In the genomic region with DNA sequence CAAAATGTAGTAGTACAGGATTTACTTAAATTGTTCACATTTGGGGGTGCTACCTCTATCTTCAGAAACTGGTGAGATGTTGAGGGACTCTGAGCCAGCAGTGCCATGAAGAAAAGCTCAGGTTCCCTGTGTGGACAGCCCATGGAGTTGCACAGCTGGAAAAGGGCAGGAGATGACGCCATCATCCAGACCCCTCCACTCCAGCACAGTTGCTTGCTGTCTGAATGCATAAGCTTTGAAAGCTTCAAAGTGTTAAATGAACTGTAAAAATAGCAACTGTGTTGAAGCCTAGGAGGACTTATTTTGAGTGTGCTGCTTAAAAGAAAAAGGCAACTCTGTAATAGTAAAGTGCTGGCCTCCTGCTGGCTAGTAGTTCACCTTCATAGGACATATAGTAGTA, we compare ENCODE assay signal across 18 mouse cellular contexts.
A peak's percentile ranks its signal among the peaks of the same experiment; 100 is the strongest.
DNase-seq lines count a peak whose midpoint lies in the region; ATAC-seq lines count a peak whose summit lies in the region.
"Had no signal": no experiment of that assay in that cellular context is flagged by ENCODE, and none has a peak within 500 bp of the region (broad histone marks: within the 10 kb centered on the region; RNA-seq: fewer than 3 reads in every experiment).

No protein-coding gene starts in this region.

- no peaks in the 10 kb centered on the region for H3K9me3 ChIP-seq in heart, embryonic 14.5 days (ENCODE audit: control insufficient read depth, low read length)
- H3K9me3 ChIP-seq in forebrain, embryonic 15.5 days: no peaks in the 10 kb centered on the region
- H3K9me3 ChIP-seq: heart, embryonic 15.5 days had no signal

- peak overlapping the region; percentile 22 to 47; a peak in 1 of 4 replicates for H3K27ac ChIP-seq in heart, embryonic 14.5 days (replicated peaks in 1 of 2; ENCODE audit: control insufficient read depth in 1 of 2, insufficient read depth in 1 of 2, low read depth in 2 of 2, low read length in 2 of 2)
- H3K27ac ChIP-seq in forebrain, embryonic 15.5 days (replicated peaks): no peak overlapping the region
- H3K27ac ChIP-seq: embryonic facial prominence, embryonic 12.5 days; heart, embryonic 15.5 days; left cerebral cortex, adult 2 months had no signal

- no peaks in the 10 kb centered on the region for H3K36me3 ChIP-seq in heart, embryonic 14.5 days (ENCODE audit: control insufficient read depth, insufficient read depth, low read length)
- no peaks in the 10 kb centered on the region for H3K36me3 ChIP-seq in forebrain, embryonic 15.5 days
- H3K36me3 ChIP-seq: embryonic facial prominence, embryonic 12.5 days; heart, embryonic 15.5 days had no signal

- H3K27me3 ChIP-seq in heart, embryonic 14.5 days (ENCODE audit: control insufficient read depth, insufficient read depth, low read length): no peaks in the 10 kb centered on the region
- H3K27me3 ChIP-seq in forebrain, embryonic 15.5 days: no peaks in the 10 kb centered on the region
- H3K27me3 ChIP-seq: CH12.LX; embryonic facial prominence, embryonic 12.5 days; heart, embryonic 15.5 days had no signal

- peak; percentile 10 for DNase-seq in cerebellum, adult 11-12 months
- DNase-seq in heart, postnatal 4 days: no peak
- peak; percentile 31 for DNase-seq in brain, adult 2 months (ENCODE audit: low read depth, low spot score)
- no peak for DNase-seq in thymus, postnatal 10 days (ENCODE audit: low spot score in 2 of 2)
- no peak for DNase-seq in layer of hippocampus, postnatal 14 days (ENCODE audit: low spot score in 2 of 2)
- DNase-seq: adrenal gland, postnatal 36 days; cerebellum, adult 11 months; gastrocnemius, postnatal 14 days; kidney, adult 9 months; thymus, postnatal 14 days had no signal

- ATAC-seq in cerebellum, adult (ENCODE audit: insufficient number of reproducible peaks, low FRiP score, low TSS enrichment): no peak
- no peak; the same call in 1 of the 2 replicates for ATAC-seq in heart, embryonic 14.5 days (ENCODE audit: insufficient number of reproducible peaks, insufficient read depth, low FRiP score, low read depth)
- ATAC-seq in forebrain, embryonic 15.5 days (replicated peaks): 0 out of 2 replicates have a peak, but pooled peaks have one; percentile 61
- ATAC-seq: activated CD4-positive, CD25-positive, alpha-beta regulatory T cell, adult 4 months had no signal

- 29% methylated on average over 1 of the region's 1 CpGs for WGBS in heart, embryonic 14.5 days
- WGBS in forebrain, embryonic 15.5 days: 6% methylated on average over 1 of the region's 1 CpGs

- H3K4me2 ChIP-seq in heart, embryonic 14.5 days (ENCODE audit: low read length): no peak overlapping the region
- no peak overlapping the region for H3K4me2 ChIP-seq in forebrain, embryonic 15.5 days (replicated peaks)
- H3K4me2 ChIP-seq: embryonic facial prominence, embryonic 12.5 days; heart, embryonic 15.5 days had no signal

- no peak overlapping the region for H3K9ac ChIP-seq in heart, embryonic 14.5 days (ENCODE audit: low read length)
- no peak overlapping the region for H3K9ac ChIP-seq in forebrain, embryonic 15.5 days (replicated peaks)
- H3K9ac ChIP-seq: embryonic facial prominence, embryonic 12.5 days; heart, embryonic 15.5 days had no signal

- H3K4me1 ChIP-seq in heart, embryonic 14.5 days (ENCODE audit: control insufficient read depth in 2 of 2, insufficient read depth in 2 of 2, low read length in 2 of 2): peaks cover 0 to 12% of the 10 kb centered on the region in 2 experiments; a peak in 2 of 4 replicates
- H3K4me1 ChIP-seq in forebrain, embryonic 15.5 days: peaks cover 6% of the 10 kb centered on the region
- H3K4me1 ChIP-seq: embryonic facial prominence, embryonic 12.5 days had no signal

- no peak overlapping the region for H3K4me3 ChIP-seq in heart, embryonic 14.5 days (ENCODE audit: control insufficient read depth in 1 of 2, insufficient read depth in 1 of 2, low read depth in 1 of 2, low read length in 2 of 2)
- no peak overlapping the region for H3K4me3 ChIP-seq in forebrain, embryonic 15.5 days
- H3K4me3 ChIP-seq: embryonic facial prominence, embryonic 12.5 days; heart, embryonic 15.5 days; left cerebral cortex, adult 2 months had no signal

Comparison
In these comparisons a context has a peak if more than half of its experiments do, and no peak if none do; other contexts are left out.
1. DNase-seq: peak in cerebellum, adult 11-12 months (single experiment) and brain, adult 2 months (single experiment); none in heart, postnatal 4 days (single experiment), thymus, postnatal 10 days (0 of 2) and layer of hippocampus, postnatal 14 days (0 of 2).